Mouse (Mus musculus) megakaryocyte-erythroid progenitor cell, adult 5-6 weeks (primary cell): ENCODE measurements around the gene Degs2. TPM values are rescaled to one million over a fixed set of nuclear protein-coding genes. Genes with fewer than 3 reads are reported as not detected.

Experiments used
- total RNA-seq, 2 experiments: library from RNA; stranded (forward) in 1 of 2; stranded (reverse) in 1 of 2; fragments of 200-1000, 215-1000 nt in 1 of 2; fragments of >200 nt in 1 of 2; fragmentation: Nextera tagmentation in 1 of 2; gene quantifications; 2 replicates each; pipeline ENCODE4 v1.2.3; 2014 to 2017

The Degs2 gene
- total RNA-seq, 2 experiments from 2014 or later = not detected

Other genes with a start within 250 kb of the Degs2 start
- gene Evl, start 147.6 kb downstream of the Degs2 start, total RNA-seq (2014; fragmentation: Nextera tagmentation) = 5.5 and 11.1 TPM in 2 replicates
- gene Evl, start 147.6 kb downstream of the Degs2 start, total RNA-seq (2017) = 1.4 and 26.8 TPM in 2 replicates
- 52.3 and 58.0 TPM in 2 replicates for gene Yy1, start 90.7 kb upstream of the Degs2 start, total RNA-seq (2014; fragmentation: Nextera tagmentation)
- gene Yy1, start 90.7 kb upstream of the Degs2 start, total RNA-seq (2017) = 61.4 and 70.3 TPM in 2 replicates
- gene Slc25a29, start 133.6 kb upstream of the Degs2 start, total RNA-seq (2014; fragmentation: Nextera tagmentation) = 0.54 TPM in 1 of 2 replicates, not detected in the other
- not detected in 2 replicates for gene Slc25a29, start 133.6 kb upstream of the Degs2 start, total RNA-seq (2017)
- 5.3 and 7.0 TPM in 2 replicates for gene Slc25a47, start 133.7 kb upstream of the Degs2 start, total RNA-seq (2014; fragmentation: Nextera tagmentation)
- 6.2 and 16.2 TPM in 2 replicates for gene Slc25a47, start 133.7 kb upstream of the Degs2 start, total RNA-seq (2017)
- gene Wdr25, start 191.3 kb upstream of the Degs2 start, total RNA-seq (2014; fragmentation: Nextera tagmentation) = 9.4 and 9.7 TPM in 2 replicates
- 3.0 and 6.9 TPM in 2 replicates for gene Wdr25, start 191.3 kb upstream of the Degs2 start, total RNA-seq (2017)
- gene Wars, start 191.9 kb upstream of the Degs2 start, total RNA-seq (2014; fragmentation: Nextera tagmentation) = 48.8 and 56.3 TPM in 2 replicates
- gene Wars, start 191.9 kb upstream of the Degs2 start, total RNA-seq (2017) = 54.6 and 74.4 TPM in 2 replicates